Mouse (Mus musculus) liver, adult (tissue): ENCODE results near the gene Hdhd3.

Experiments
- GATA4 ChIP-seq: IDR thresholded peaks from 2 replicates; pipeline ENCODE4 v1.6.1; 2014; ENCODE audit warnings: mild to moderate bottlenecking, low read length; ENCODE audit not compliant: insufficient replicate concordance

The Hdhd3 gene

GRCm38 (mm10) chr4:62517538-62518415, 14.5 kb upstream of the Hdhd3 start:
- TF ChIP-seq GATA4: no peak

GRCm38 (mm10) chr4:62517046-62517445, 13.8 kb upstream of the Hdhd3 start:
- no peak; the same call in 1 of the 2 replicates for TF ChIP-seq GATA4

DNA sequence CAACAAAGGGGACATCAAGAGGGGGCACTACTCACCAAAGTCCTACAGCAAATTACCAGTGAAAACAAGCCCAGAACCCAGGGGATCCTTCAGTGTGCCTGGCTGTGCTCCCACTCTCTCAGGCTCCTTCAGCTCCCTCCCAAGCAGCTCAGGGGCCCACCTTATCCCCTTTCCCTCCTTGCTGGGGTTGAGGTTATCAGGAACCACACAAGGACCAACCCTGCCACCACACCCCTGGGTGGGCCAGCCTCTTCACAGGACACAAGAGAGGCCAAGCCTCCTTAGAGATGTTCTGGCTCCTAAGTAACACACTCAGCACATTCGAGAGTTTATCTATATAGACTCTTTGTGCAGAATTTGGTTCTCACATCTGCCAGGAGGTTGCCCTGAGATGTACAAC, 13.3 kb upstream of the Hdhd3 start:
- no peak for TF ChIP-seq GATA4

- peak; percentile 69; the same call in 1 of the 2 replicates for TF ChIP-seq GATA4
These were observed 12.8 kb upstream of the Hdhd3 start for GRCm38 (mm10) chr4:62516079-62516478.

DNA sequence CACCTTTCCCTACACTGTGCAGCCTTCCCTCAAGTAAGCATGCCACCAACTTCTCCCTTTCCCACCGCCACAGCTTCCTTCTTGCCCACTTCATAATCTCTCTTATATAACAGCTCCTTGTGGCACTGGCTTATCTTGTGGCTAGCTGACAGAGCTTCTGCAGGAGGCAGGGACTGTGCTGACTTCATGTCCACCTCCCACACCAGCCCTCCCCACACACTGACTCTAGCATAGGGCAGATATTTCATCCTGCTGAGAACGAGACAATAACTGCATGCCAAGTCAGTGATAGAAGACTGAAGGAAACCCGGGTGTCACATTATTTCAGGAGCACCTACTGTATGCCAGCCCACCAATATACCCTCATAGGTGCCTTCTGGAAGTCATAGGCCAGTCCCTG, 12.2 kb upstream of the Hdhd3 start:
- TF ChIP-seq GATA4: peak; percentile 54; the same call in 1 of the 2 replicates

GRCm38 (mm10) chr4:62514995-62515394, 11.7 kb upstream of the Hdhd3 start:
- TF ChIP-seq GATA4: no peak

- no peak for TF ChIP-seq GATA4
These were observed 10.8 kb upstream of the Hdhd3 start for GRCm38 (mm10) chr4:62513998-62514506.

- TF ChIP-seq GATA4: no peak
These were observed 6.7 kb upstream of the Hdhd3 start for GRCm38 (mm10) chr4:62509946-62510345.

DNA sequence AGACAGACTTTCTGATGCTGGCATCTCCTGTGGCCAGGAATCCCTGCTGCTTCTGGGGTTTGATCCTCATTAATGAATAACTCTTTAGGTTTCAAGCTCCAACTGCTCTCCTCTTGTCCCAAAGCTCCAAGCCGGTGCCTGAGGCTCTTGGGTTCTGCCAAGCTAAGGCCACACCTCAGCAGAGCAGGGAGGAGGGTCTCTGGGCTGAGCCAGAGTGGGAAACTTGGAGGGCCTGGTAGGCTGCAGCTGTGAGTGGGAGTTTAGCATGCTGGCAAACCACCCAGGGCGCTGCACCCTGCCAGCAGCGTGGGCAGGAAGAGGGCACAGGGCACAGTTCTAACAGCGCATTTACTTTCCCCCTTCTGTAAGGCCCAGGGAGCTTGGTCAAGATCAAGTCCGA, 5.6 kb upstream of the Hdhd3 start:
- no peak for TF ChIP-seq GATA4

GRCm38 (mm10) chr4:62506798-62507197, 3.5 kb upstream of the Hdhd3 start:
- TF ChIP-seq GATA4: no peak

DNA sequence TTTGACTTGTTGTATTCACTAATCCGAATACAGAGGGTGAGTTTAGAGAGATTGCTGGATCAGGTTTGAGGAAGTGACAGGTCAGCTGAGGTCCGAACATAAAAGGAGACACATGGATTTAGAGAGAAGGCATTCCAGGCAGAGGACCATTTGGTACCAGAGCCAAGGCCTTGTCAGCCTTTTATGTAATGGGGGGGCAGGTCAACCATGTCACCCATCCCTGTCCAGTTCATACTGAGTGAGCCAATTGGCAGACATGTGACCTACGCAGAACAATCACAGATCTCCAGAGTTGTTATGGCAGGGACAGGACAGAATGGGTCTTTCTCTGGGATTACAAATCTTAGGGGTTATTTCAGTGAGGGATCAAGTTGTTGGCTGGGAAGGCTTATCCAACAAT, 2.7 kb upstream of the Hdhd3 start:
- TF ChIP-seq GATA4: no peak

DNA sequence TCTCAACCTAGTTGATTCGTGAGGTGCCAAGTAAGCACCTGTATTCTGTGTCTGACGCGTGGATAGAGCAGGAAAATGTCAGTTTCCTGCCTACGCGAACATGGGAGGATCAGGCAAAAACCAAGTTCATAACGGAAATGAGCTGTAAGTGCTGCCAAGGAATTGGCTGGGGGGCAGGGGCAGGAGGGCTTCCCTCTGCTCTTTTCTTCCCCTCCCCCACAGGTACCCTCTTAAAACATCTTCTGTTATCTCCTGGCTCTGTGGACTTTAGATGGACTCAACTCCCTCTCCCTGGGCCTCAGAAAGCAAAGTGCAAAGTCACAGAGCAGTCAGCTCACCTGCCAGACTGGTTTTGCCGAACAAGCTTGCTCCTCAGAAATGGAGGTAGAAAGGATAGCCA, 298 bp downstream of the Hdhd3 start:
- TF ChIP-seq GATA4: peak; percentile 93; the same call in 1 of the 2 replicates

DNA sequence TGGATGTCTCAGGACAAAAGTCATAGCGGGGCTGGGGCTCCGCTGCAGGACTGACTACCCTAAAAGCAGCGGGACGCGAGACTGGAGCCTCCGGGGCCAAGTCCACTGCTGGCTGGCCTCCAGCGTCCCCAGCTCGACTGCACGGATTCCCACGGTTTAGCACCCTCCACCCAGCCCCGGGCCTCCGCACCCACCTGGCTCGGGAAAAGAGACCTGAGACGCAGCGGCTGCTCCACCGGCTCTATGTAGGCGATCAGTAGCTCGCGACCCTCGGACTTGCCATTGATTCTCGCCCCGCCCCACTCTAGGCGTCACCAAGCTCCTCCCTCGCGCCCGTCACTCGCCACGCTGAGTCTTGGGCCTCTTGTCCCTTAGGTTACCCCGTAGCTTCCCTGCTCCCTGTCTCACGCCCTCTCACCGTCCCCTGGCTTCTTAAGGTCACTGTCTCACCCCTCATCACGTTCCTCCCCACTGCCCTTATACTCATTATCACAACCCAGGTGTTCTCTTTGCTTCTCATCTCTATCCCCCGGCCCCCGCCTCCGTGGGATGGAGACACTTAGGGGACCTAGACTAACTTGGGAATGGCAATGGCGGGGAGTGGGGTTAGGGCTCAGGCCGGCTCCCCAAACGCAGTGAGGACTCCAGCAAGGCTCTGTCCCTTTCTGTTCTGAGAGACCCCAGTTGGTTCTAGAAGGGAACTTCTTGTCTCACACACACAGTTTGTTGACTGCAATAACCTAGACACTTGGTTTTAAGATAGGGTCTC, 1.1 kb downstream of the Hdhd3 start:
- TF ChIP-seq GATA4: peak; percentile 19; the same call in 1 of the 2 replicates

DNA sequence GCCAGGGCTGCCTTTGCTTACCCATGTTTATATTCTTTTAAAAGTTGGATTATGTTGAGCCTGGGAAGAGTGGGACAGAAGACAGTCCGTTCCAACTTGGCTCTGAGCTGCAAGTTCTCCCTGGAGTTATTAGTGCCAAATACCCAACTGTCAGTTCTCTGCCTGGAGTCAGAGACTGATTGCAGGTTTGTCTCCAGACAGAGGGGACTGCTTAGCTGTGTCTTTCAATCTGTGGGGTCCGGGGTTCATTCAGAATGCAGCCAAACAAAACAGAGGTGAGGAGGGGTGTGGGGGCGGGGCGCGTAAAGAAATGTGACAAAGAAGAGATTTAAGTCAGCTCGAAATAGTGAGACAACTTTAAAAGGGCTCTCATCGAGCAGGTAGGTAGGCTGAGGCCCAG, 1.7 kb downstream of the Hdhd3 start:
- TF ChIP-seq GATA4: no peak

- TF ChIP-seq GATA4: no peak
These were observed 2.5 kb downstream of the Hdhd3 start for GRCm38 (mm10) chr4:62500799-62501198.

- no peak for TF ChIP-seq GATA4
These were observed 6.5 kb downstream of the Hdhd3 start for GRCm38 (mm10) chr4:62496815-62497214.
